Mouse (Mus musculus) kidney, embryonic 14.5 days (tissue): ENCODE results near the gene Rpl22. TPM values are rescaled to one million over a fixed set of nuclear protein-coding genes. Genes with fewer than 3 reads are reported as not detected.

Experiments
- ATAC-seq: fragments of 200-750 bp; cut with Nextera tagmentation; 2 replicates; pipeline ENCODE4 v1.8.0; 2017; ENCODE audit warnings: moderate number of reproducible peaks, mild to moderate bottlenecking, moderate TSS enrichment, moderate library complexity; ENCODE audit not compliant: low FRiP score, low TSS enrichment
- H3K27ac ChIP-seq: fragments of 300-500 bp; sonication (generic); 2 replicates; pipeline ENCODE4 v1.5.1; 2014; ENCODE audit warnings: low read depth, mild to moderate bottlenecking, low read length, moderate library complexity, mixed read lengths
- H3K27me3 ChIP-seq: fragments of 300-500 bp; sonication (generic); 2 replicates; pipeline ENCODE4 v1.6.1; 2014; ENCODE audit warnings: mild to moderate bottlenecking, low read length; ENCODE audit not compliant: control insufficient read depth, insufficient read depth
- H3K36me3 ChIP-seq: fragments of 300-500 bp; sonication (generic); 2 replicates; pipeline ENCODE4 v1.6.1; 2014; ENCODE audit warnings: low read length, mixed read lengths; ENCODE audit not compliant: control insufficient read depth, insufficient read depth
- H3K4me1 ChIP-seq: fragments of 300-500 bp; sonication (generic); 2 replicates; pipeline ENCODE4 v1.6.1; 2014; ENCODE audit warnings: low read length, mixed read lengths; ENCODE audit not compliant: control insufficient read depth, insufficient read depth
- H3K4me2 ChIP-seq: fragments of 300-500 bp; sonication (generic); replicated peaks from 2 replicates; pipeline ENCODE4 v1.6.1; 2014; ENCODE audit warnings: low read depth, mild to moderate bottlenecking, low read length
- H3K4me3 ChIP-seq: fragments of 300-500 bp; sonication (generic); 2 replicates; pipeline ENCODE4 v1.5.1; 2014; ENCODE audit warnings: mild to moderate bottlenecking, low read length
- H3K9ac ChIP-seq: fragments of 300-500 bp; sonication (generic); 2 replicates; pipeline ENCODE4 v1.6.1; 2014; ENCODE audit warnings: low read depth, mild to moderate bottlenecking, low read length, moderate library complexity
- H3K9me3 ChIP-seq: fragments of 300-500 bp; sonication (generic); 2 replicates; pipeline ENCODE4 v1.6.1; 2016; ENCODE audit warnings: low read length; ENCODE audit not compliant: control insufficient read depth
- WGBS: fragments of 180-500 bp; shearing (Covaris S2); extraction: QIAGEN DNeasy Blood & Tissue Kit; methylation state at CpG from one replicate; pipeline ENCODE4 v1.1.7; 2014; 5-methylcytosine and 5-hydroxymethylcytosine counted together
- polyA plus RNA-seq: library from polyadenylated mRNA; unstranded; fragments of >200 nt; fragmentation: Nextera tagmentation; extraction: Ambion mirVana; gene quantifications from 2 replicates; pipeline ENCODE4 v1.2.1, GENCODE M21; 2014

Gene Rpl22
- polyA plus RNA-seq, 1 experiment from 2014 or later = 475 TPM

GRCm38 (mm10) chr4:152304685-152305084, 20.9 kb upstream of the Rpl22 start:
- H3K27ac ChIP-seq = no peak overlapping the region
- no peaks in the 10 kb centered on the region for H3K9me3 ChIP-seq
- no peak for ATAC-seq
- H3K36me3 ChIP-seq = peaks cover 55% of the 10 kb centered on the region
- WGBS = 91% methylated on average over 6 of the region's 6 CpGs
- H3K9ac ChIP-seq = no peak overlapping the region
- 0 out of 2 replicates have a peak, but pooled peaks cover 7% of the 10 kb centered on the region for H3K4me1 ChIP-seq
- H3K4me3 ChIP-seq = no peak overlapping the region
- H3K27me3 ChIP-seq = no peaks in the 10 kb centered on the region
- no peak overlapping the region for H3K4me2 ChIP-seq

- H3K4me3 ChIP-seq = no peak overlapping the region
- H3K9me3 ChIP-seq = no peaks in the 10 kb centered on the region
- peaks cover under 1% of the 10 kb centered on the region; the same call in 1 of the 2 replicates for H3K27me3 ChIP-seq
- ATAC-seq = no peak
- H3K27ac ChIP-seq = no peak overlapping the region
- H3K9ac ChIP-seq = no peak overlapping the region
- no peak overlapping the region for H3K4me2 ChIP-seq
- WGBS = 70% methylated on average over 6 of the region's 6 CpGs
- H3K4me1 ChIP-seq = 0 out of 2 replicates have a peak, but pooled peaks cover under 1% of the 10 kb centered on the region
- peaks cover 44% of the 10 kb centered on the region for H3K36me3 ChIP-seq
These were observed 19.6 kb upstream of the Rpl22 start for GRCm38 (mm10) chr4:152305991-152306390.

GRCm38 (mm10) chr4:152307542-152307941, 18.0 kb upstream of the Rpl22 start:
- 86% methylated on average over 9 of the region's 9 CpGs for WGBS
- Histone ChIP-seq H3K4me3 (no peak overlapping the region), H3K4me2 (no peak overlapping the region), H3K9me3 (no peaks in the 10 kb centered on the region), H3K4me1 (peaks cover 6% of the 10 kb centered on the region; the same call in 1 of the 2 replicates), H3K27me3 (peaks cover 16% of the 10 kb centered on the region), H3K36me3 (peaks cover 35% of the 10 kb centered on the region), H3K27ac (no peak overlapping the region), H3K9ac (no peak overlapping the region)
- no peak for ATAC-seq

GRCm38 (mm10) chr4:152312186-152312585, 13.4 kb upstream of the Rpl22 start:
- peak overlapping the region; percentile 74 for H3K4me2 ChIP-seq
- 3% methylated on average over 14 of the region's 14 CpGs for WGBS
- no peak overlapping the region for H3K9ac ChIP-seq
- no peak overlapping the region for H3K27ac ChIP-seq
- peak overlapping the region; percentile 17 for H3K4me3 ChIP-seq
- H3K27me3 ChIP-seq = peaks cover 62% of the 10 kb centered on the region
- peaks cover 8% of the 10 kb centered on the region; the same call in 1 of the 2 replicates for H3K36me3 ChIP-seq
- H3K9me3 ChIP-seq = no peaks in the 10 kb centered on the region
- H3K4me1 ChIP-seq = peaks cover 31% of the 10 kb centered on the region
- peak; percentile 21; the same call in 1 of the 2 replicates for ATAC-seq

GRCm38 (mm10) chr4:152313211-152313632, 12.3 kb upstream of the Rpl22 start:
- Histone ChIP-seq H3K4me1 (peaks cover 34% of the 10 kb centered on the region), H3K4me2 (peak overlapping the region; percentile 74), H3K27me3 (peaks cover 65% of the 10 kb centered on the region), H3K4me3 (peak overlapping the region; percentile 36), H3K36me3 (peaks cover 8% of the 10 kb centered on the region; the same call in 1 of the 2 replicates), H3K9ac (no peak overlapping the region), H3K27ac (no peak overlapping the region), H3K9me3 (no peaks in the 10 kb centered on the region)
- WGBS = under 1% methylated on average over 29 of the region's 29 CpGs
- peak; percentile 26; the same call in 1 of the 2 replicates for ATAC-seq

- H3K27ac ChIP-seq = no peak overlapping the region
- ATAC-seq = no peak
- H3K4me1 ChIP-seq = peaks cover 41% of the 10 kb centered on the region
- H3K27me3 ChIP-seq = peaks cover 67% of the 10 kb centered on the region
- H3K9me3 ChIP-seq = no peaks in the 10 kb centered on the region
- peak overlapping the region; percentile 74 for H3K4me2 ChIP-seq
- H3K4me3 ChIP-seq = peak overlapping the region; percentile 36; the same call in 1 of the 2 replicates
- peaks cover 2% of the 10 kb centered on the region; the same call in 1 of the 2 replicates for H3K36me3 ChIP-seq
- H3K9ac ChIP-seq = no peak overlapping the region
These were observed 11.6 kb upstream of the Rpl22 start for GRCm38 (mm10) chr4:152313934-152314333.

GRCm38 (mm10) chr4:152315498-152316213, 9.9 kb upstream of the Rpl22 start:
- Histone ChIP-seq H3K27me3 (peaks cover 67% of the 10 kb centered on the region), H3K27ac (no peak overlapping the region), H3K4me1 (peaks cover 42% of the 10 kb centered on the region), H3K9ac (peak overlapping the region; percentile 8; the same call in 1 of the 2 replicates), H3K4me2 (peak overlapping the region; percentile 48), H3K4me3 (peak overlapping the region; percentile 38), H3K9me3 (no peaks in the 10 kb centered on the region), H3K36me3 (no peaks in the 10 kb centered on the region)
- no peak for ATAC-seq
- WGBS = 1% methylated on average over 43 of the region's 43 CpGs

- Histone ChIP-seq H3K27me3 (peaks cover 50% of the 10 kb centered on the region), H3K4me3 (no peak overlapping the region), H3K9me3 (no peaks in the 10 kb centered on the region), H3K9ac (no peak overlapping the region), H3K4me2 (no peak overlapping the region), H3K27ac (no peak overlapping the region), H3K36me3 (no peaks in the 10 kb centered on the region), H3K4me1 (peaks cover 36% of the 10 kb centered on the region)
- WGBS = 92% methylated on average over 6 of the region's 6 CpGs
- ATAC-seq = no peak
These were observed 7.9 kb upstream of the Rpl22 start for GRCm38 (mm10) chr4:152317631-152318033.

- H3K4me3 ChIP-seq = peak within 1 kb of the TSS; percentile 22
- H3K36me3 ChIP-seq = no peaks in the 10 kb centered on the region
- H3K27me3 ChIP-seq = peaks cover 39% of the 10 kb centered on the region
- H3K9me3 ChIP-seq = no peaks in the 10 kb centered on the region
- ATAC-seq = peak; percentile 28; the same call in 1 of the 2 replicates
- H3K9ac ChIP-seq = peak within 1 kb of the TSS; percentile 48
- H3K4me2 ChIP-seq = peak within 1 kb of the TSS; percentile 42
- 4% methylated on average over 26 of the region's 26 CpGs for WGBS
- H3K27ac ChIP-seq = no peak within 1 kb of the TSS
- peaks cover 26% of the 10 kb centered on the region for H3K4me1 ChIP-seq
These were observed 6.9 kb upstream of the Rpl22 start, which contains the start of gene Rnf207 for GRCm38 (mm10) chr4:152318517-152319234. TSS of gene Rnf207 (minus strand) at chr4:152318993.
